16 mouse cellular contexts compared by ENCODE assay signal in genomic region chr14:120146908-120147770, GRCm38 (mm10).
DNase-seq lines count a peak whose midpoint lies in the region; ATAC-seq and TF ChIP-seq lines count a peak whose summit lies in the region.
"Had no signal": no experiment of that assay in that cellular context is flagged by ENCODE, and none has a peak within 500 bp of the region (broad histone marks: within the 10 kb centered on the region; RNA-seq: fewer than 3 reads in every experiment).

No protein-coding gene starts in this region.

- TF ChIP-seq CTCF in layer of hippocampus, adult 2 months (conservative IDR thresholded peaks at IDR 0.05): peak; percentile 33
- TF ChIP-seq CTCF in embryonic fibroblast, embryonic 13.5 days (IDR thresholded peaks at IDR 0.05; ENCODE audit: borderline replicate concordance, insufficient read depth, low read length): no peak

- H3K4me3 ChIP-seq in layer of hippocampus, adult 2 months: no peak overlapping the region
- H3K4me3 ChIP-seq in embryonic fibroblast, embryonic 13.5 days (ENCODE audit: insufficient read depth, low read length): no peak overlapping the region

- H3K27ac ChIP-seq in layer of hippocampus, adult 2 months: 0 out of 2 replicates have a peak overlapping the region, but pooled peaks have one; percentile 32
- peak overlapping the region; percentile 77 for H3K27ac ChIP-seq in embryonic fibroblast, embryonic 13.5 days (ENCODE audit: insufficient read depth, low read length)
- H3K27ac ChIP-seq: liver, embryonic 14.5 days had no signal

- DNase-seq in embryo, embryonic 11 days: peak; percentile 53
- DNase-seq in embryo, embryonic 9.5 days (ENCODE audit: extremely low spot score): no peak
- DNase-seq in layer of hippocampus, adult 2 months (ENCODE audit: low spot score in 2 of 2): no peak
- no peak for DNase-seq in layer of hippocampus, adult 9-11 months
- peak; percentile 76 for DNase-seq in mesoderm, embryonic 11.5 days (ENCODE audit: low read depth, low spot score)
- no peak for DNase-seq in B cell, adult 2 months
- DNase-seq: cerebellum, postnatal 10 days; gastrocnemius, postnatal 10 days; kidney, postnatal 25 days; lung, postnatal 36 days; right cerebral cortex, postnatal 14 days had no signal

- peaks cover 22% of the 10 kb centered on the region for H3K4me1 ChIP-seq in embryonic fibroblast, embryonic 13.5 days (ENCODE audit: control insufficient read depth, insufficient read depth, low read length)

- no peak for ATAC-seq in monocyte, adult 5-6 weeks (replicated peaks; ENCODE audit: insufficient number of reproducible peaks, low FRiP score, low TSS enrichment, poor library complexity, severe bottlenecking)
- ATAC-seq: intestine, embryonic 16.5 days; midbrain, embryonic 16.5 days had no signal

- no peak; the same call in 1 of the 2 replicates for TF ChIP-seq POLR2A in embryonic fibroblast, embryonic 13.5 days (IDR thresholded peaks at IDR 0.05; ENCODE audit: low read depth, low read length)

Comparison
In these comparisons a context has a peak if more than half of its experiments do, and no peak if none do; other contexts are left out.
1. DNase-seq: peak in embryo, embryonic 11 days (single experiment) and mesoderm, embryonic 11.5 days (single experiment); none in embryo, embryonic 9.5 days (single experiment), layer of hippocampus, adult 2 months (0 of 2), layer of hippocampus, adult 9-11 months (single experiment) and B cell, adult 2 months (0 of 2).